Mouse (Mus musculus) erythroblast, embryonic 14.5 days (primary cell): ENCODE data around the gene Unc80.

Experiments
- GATA1 ChIP-seq: IDR thresholded peaks from 2 replicates; pipeline ENCODE4 v1.6.1; 2012; ENCODE audit warnings: low read length, inconsistent platforms, mixed read lengths
- TAL1 ChIP-seq: IDR thresholded peaks from 3 replicates; pipeline ENCODE4 v1.6.1; 2012; ENCODE audit warnings: low read length, inconsistent platforms, mixed read lengths

DNA sequence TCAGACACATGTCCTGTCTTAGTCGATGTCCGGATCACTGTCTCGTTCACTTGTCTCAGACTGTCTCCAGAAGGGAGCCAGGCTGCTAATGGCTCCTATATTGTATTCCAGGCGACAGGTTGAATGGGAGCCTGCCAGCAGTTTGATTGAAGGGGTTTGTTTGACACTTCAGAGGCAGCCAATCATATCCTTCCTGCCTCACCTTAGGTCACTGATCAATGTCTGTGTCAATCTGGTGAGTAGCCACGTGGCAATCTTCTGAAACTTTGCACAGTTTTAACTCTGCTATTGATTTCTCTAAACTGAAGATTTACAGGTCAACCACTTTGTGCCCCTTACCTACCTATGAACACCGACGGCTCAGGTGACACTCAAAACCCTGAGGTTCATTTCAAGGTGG lies 203.3 kb downstream of the Unc80 start:
- TF ChIP-seq GATA1 (no peak), TAL1 (no peak)
